Mouse (Mus musculus): ENCODE results near the gene Ube2v1. TPM values are rescaled to one million over a fixed set of nuclear protein-coding genes. Genes with fewer than 3 reads are reported as not detected.

Ube2v1 gene
- total RNA-seq, 2 experiments from 2014 or later = 45.1 to 86.3 TPM

DNA sequence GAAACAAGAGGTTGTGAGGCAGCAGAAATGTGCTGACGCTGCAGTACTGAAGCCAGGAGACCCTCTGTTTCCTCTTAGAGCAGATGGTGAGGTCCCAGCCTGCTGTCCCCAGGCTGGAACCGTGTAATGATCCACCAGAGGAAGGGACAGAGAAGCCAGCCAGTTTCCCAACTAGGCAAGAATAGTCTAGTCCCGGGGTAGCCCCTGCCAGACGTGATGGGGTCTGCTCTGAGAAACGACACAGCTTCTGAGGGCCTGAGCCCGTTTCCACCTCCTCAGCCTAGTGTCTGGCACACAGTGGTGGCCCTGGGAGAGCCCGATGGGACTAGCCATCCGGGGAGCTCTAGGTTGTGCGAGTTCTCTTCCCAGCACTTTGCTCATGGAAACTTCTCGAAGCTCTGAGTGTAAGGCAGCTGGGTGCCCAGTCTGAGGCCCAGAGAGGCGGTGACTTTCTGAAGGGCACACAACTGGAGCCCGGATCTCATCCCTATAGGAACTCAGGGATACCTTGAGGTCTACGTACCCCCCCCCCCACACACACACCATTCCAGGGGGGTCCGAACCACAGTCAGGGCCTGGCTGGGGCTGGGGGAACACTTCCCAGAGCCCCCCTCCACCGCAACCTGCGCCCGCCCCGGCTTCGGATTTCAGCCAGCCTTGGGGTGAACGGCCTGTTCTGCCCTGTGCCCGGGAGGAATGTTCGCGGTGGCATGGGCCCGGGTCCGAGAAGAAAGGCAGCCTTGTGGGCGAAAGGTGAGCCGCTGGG is 35.0 kb downstream of the Ube2v1 start:
- no peak for ATAC-seq (ENCODE audit: poor library complexity, severe bottlenecking)

DNA sequence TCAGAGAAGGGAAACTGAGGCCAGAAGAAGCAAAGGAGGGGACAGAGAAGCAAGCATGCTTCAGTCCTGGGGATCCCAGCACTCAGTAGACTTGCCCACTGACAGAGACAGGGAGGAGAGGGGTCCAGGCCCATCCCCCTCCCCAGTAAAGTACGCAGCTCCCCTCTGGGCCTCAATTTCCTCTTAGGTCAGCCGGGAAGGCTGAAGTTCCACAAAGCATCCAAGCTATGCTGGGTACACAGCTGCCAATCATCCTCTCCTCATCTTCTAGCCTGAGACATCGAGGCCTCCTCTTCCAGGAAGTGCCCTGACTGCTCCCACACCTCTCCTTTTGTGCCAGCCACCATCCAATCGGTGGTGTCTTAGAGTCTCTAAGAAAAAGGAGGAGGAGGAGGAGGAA is 35.6 kb downstream of the Ube2v1 start:
- ATAC-seq (ENCODE audit: poor library complexity, severe bottlenecking) = no peak

DNA sequence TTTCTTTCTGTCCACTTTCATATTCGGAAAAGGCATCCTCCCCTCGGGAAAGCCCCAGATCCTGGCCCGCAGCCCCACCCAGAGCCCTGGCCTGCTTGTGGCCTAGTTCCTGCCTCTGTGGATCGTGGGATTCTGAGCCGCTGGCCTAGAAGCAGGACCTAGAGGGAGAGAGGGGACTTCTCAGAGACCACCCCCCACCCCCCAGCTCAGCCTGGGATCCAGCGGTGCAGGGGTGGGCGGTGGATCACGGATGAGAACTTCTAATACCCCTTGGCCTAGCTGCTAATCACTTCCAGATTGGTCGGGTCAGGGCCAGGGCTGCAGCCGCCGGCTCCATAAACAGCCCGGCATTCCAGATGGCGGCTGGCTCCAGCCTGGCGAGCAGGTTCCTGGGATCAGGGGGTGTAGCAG is 36.1 kb downstream of the Ube2v1 start:
- ATAC-seq (ENCODE audit: poor library complexity, severe bottlenecking) = no peak

DNA sequence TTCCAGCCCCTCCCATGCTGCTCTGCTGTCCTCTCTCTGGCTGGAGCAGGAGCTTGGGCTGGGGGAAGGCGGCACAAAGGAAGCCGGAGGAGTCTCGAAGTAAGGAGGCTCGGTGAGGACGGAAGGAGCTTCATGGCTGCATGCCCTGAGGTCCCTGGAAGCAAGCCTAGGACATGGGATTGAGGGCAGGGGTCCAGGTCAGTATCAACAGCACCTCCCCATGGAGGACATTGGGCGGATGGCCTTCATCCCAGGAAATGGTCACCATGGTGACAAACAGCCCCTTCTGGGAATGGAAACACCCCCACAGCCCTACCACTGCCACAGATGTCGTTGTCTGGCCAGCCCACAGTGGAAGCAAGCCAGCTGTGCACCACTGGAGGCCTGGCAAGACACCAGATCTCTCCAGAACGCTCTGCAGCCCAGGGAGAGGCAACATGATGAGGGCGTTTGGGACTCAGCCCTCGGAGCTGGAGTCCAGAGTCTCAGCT is 37.4 kb downstream of the Ube2v1 start:
- ATAC-seq (ENCODE audit: poor library complexity, severe bottlenecking) = no peak

DNA sequence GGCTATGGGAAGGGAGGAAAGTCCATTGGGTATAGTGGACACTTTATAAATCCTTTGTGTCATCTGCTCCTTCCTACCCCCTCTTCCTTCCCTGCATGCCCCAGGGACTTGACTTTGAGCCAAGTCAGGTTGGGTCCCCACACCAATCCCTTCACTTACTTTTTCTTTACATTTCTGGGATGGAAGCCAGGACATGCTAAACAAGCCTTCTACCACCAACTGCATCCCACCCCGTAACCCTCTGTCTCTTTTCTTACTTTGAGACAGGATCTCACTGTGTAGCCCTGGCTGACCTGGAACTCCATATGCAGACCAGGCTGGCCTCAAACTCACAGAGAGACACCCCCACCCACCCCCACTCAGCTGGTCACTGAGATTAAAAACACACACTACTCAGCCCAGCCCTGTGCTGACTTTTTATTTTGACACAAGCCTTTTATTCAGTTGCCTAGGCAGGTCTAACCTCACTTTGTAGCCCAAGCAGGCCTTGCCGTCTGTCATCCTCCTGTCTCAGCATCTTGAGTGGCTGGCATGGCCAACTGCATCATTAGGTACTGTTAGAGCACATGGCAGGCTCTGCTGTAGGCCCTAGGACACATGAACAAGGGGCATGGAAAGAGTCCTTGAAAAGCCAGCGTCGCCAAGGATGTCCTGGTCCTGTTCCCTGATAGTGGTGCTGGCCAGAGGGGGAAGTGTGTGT is 38.2 kb downstream of the Ube2v1 start:
- ATAC-seq (ENCODE audit: poor library complexity, severe bottlenecking) = no peak

DNA sequence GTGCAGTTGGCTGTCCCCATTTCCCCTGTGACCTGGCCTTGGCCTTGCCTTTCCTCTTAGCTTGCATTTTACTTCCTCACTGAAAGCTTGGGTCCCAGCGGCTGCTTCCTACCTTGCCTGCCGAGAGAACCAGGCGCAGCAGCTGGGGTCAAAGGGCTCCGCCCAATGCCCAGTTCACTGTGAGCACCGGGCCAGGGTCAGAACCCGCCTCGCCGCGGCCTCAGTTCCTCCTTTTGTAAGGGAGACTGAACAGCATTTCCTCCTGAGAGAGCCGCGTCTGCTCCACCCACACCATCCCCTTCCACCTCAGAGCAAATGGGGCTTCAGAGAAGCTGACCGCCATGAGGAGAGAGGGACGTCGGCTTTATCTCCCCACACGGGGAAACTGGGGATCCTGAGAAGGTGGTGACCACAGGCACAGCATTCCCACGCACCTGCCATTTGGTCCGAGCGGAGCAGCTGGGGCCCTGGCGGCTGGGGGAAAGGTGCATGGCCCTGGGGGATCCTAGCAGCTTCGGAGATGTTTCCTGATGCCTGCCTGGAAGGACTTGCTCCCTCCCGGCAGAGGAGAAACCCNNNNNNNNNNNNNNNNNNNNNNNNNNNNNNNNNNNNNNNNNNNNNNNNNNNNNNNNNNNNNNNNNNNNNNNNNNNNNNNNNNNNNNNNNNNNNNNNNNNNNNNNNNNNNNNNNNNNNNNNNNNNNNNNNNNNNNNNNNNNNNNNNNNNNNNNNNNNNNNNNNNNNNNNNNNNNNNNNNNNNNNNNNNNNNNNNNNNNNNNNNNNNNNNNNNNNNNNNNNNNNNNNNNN is 42.9 kb downstream of the Ube2v1 start:
- ATAC-seq (ENCODE audit: poor library complexity, severe bottlenecking) = peak; percentile 68

DNA sequence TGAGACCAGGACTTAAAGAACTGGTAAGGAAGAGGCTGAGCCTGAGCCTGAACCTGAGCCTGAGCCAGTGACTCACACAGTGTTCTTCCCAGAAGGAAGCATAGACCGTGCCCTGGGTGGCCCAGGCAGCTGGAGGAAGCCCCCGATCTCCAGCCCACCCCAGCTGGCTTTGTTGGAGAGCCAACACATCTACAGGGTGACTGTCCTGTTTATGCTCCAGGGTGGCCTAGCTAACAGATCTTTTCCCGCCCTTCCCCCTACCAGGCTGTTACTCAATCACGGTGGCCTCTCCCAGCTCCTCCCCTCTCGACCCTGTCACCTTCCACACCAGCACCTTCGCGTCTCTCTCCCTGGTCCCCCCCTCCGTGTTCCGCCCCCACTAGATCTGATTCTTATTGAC is 44.9 kb downstream of the Ube2v1 start:
- ATAC-seq (ENCODE audit: poor library complexity, severe bottlenecking) = no peak

DNA sequence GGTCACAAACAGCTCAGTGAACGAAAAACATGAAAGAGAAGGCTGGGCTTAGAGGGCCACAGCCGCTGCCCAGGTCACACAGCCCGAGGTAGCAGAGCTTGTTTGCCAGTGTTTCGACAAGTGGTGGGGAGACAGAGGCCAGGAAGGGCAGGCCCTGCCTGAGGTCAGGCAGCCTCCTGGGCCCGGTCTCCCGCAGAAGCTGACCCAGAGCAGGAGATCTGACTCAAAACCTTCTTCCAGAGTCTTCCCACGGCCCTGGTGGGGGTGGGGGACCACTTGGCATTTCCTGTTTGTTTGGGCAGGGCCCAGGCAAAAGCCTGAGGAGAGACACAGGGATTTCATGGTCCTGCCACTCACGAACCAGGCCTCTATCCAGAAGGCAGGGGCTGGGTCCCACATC is 45.9 kb downstream of the Ube2v1 start:
- no peak for ATAC-seq (ENCODE audit: poor library complexity, severe bottlenecking)

DNA sequence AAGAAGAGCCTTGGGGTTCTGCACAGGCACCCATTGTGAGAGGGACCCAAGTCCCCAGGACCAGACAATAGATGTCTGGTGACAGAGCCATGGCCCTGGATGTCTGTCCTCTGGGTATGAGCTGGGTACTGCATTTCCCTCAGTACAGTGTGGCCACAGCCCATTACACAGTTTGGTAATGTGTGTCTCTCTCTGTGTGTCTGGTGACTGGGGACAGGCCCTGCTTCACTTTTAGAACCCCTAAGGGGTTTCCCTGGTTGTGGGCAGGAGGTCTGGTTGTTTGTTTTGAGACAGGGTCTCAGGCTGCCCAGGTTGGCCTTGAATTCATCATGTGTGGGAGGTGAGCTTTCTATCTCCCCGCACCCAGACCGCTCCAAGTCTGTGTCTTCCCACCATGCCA is 46.6 kb downstream of the Ube2v1 start:
- no peak for ATAC-seq (ENCODE audit: poor library complexity, severe bottlenecking)

DNA sequence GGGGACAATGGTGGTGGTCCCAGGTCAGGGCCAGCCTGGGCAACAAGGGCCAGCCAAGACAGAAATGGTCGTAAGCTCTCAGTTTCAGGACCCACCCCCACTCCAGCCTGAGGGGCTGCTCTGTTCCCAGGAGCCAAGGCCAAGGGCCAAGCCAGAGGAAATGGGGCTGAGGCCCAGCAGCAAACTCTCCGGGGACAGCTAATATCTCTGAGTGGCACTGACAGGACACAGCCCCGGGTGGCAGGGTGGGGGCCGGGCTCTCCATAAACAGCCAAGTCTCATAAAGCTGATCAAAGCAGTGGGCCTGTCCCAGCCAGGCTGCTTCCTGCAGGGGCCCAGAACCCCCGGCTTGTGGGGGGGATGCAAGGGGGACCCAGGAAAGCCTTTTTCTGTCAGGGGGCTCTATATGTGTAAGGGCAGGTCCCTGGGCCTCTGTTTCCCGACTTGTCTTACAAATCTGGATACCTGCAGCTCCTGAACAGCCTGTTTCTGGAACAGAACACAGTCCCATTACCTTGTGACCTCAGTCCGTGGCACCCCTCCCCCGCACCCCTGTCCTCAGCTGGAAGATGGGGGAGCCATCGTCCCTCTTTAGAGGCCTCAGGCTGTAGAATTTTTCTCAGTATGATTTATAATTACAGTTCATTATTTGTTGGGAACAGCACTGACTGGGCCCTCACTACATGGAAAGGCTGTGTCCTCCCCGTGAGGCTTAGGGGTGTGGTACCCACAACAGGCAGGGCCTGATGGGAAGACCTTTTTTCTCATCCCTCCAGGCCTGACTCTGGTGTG is 48.5 kb downstream of the Ube2v1 start:
- no peak for ATAC-seq (ENCODE audit: poor library complexity, severe bottlenecking)

DNA sequence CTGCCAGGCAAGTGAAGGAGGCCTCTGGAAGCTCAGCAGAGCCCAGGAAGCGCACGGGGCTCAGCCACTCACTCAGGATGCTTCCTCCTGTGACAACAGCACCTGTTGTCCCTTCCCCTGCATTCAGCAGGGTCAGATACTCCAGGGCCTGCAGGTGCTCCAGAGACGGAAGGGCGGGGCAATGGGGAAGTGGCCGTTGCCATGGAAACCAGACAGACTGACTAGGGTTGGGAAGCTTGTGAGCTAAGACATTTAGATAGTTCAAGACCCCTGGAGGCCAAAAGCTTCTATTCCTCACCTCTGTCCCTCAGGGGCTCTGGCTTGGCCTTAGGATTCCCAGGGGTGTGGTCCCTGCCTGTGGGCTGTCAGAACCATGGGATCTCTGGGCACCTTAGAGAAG is 53.4 kb downstream of the Ube2v1 start:
- ATAC-seq (ENCODE audit: poor library complexity, severe bottlenecking) = peak; percentile 85

DNA sequence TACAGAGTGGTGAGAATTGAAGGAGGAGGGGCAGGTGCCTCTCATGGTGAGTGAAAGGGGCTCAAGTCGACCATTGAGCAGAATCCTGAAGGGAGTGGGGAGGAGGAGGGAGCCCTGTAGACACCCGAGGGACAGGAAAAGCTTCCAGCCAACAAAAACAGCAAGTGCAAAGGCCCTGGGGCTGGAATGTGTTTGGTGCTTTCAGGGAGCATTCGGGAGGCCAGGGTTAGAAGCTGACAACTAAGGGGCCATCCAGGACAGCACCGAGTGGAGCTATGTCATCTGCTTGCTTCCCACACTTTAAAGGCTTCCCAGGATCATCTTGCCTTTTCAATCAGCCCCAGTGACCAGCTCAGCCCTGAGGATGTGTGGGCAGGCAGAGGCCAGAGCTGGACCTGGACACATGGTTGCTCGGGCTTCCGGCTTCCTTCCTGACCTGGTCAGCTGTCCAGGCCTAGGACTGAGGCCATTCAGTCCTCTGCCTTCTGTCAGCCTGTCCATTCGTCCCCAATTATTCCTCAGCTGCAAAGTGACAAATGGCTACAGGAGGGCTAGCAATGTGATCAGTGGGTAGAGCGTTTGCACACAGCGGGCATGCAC is 54.6 kb downstream of the Ube2v1 start:
- ATAC-seq (ENCODE audit: poor library complexity, severe bottlenecking) = no peak

DNA sequence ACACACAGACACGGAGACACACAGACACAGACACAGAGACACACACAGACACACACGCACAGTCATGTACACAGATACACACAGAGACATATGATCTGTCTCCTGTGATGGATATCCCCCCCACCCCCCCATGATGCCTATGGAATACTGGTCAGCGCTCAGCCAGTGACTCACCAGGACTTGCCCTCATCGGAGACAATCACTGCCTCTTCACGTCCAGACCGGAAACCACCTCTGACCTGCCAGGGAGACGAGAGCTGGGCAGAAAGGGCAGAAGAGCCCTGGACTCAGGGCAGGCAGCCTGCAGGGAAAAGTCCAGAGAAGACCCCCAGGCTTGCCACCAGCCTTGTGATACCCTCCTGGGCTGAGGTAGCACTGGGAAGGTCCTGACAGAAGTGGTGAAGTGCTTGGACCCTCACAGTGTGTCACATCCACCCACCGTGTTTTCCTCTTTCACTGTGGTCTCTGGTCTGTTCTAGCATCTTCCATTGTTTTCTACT is 55.7 kb downstream of the Ube2v1 start:
- no peak for ATAC-seq (ENCODE audit: poor library complexity, severe bottlenecking)

DNA sequence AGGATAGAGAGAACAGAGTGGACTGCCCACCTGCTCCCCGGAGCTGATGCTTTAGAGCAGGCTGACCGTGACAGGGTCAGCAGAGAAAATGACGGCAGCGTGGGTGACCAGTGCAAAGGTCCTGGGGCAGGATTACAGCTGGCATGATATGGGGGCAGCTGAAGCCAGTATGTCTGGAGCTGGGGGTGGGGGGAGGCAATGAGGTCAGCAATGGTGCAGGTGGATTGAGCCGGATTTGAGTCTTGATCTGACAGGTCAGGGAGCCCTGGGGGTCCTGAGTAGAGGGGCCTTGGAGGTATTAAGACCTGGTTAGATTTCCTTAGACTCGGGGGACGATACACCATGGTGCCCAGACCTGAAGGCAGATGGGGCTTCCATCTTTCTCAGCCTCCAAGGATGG is 56.3 kb downstream of the Ube2v1 start:
- ATAC-seq (ENCODE audit: poor library complexity, severe bottlenecking) = no peak

DNA sequence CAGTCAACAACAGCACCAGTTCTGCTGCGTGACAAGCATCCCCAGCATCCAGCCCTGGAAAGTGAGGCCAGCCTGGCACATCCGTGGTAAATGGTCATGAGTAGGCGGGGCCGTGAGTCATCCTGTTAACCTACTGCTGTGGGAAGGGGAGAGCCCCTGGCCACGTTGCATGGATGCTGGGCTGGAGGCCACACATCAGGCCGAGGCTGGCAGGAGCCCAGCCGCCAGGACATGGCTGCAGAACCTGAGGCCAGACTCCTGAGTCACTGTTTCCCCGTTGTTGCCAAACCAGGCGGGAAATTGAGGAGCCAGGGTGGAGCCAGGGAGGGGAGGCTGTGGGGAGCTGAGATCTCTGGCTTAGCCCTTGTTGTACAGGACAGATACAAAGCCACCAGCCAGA is 57.1 kb downstream of the Ube2v1 start:
- ATAC-seq (ENCODE audit: poor library complexity, severe bottlenecking) = no peak

DNA sequence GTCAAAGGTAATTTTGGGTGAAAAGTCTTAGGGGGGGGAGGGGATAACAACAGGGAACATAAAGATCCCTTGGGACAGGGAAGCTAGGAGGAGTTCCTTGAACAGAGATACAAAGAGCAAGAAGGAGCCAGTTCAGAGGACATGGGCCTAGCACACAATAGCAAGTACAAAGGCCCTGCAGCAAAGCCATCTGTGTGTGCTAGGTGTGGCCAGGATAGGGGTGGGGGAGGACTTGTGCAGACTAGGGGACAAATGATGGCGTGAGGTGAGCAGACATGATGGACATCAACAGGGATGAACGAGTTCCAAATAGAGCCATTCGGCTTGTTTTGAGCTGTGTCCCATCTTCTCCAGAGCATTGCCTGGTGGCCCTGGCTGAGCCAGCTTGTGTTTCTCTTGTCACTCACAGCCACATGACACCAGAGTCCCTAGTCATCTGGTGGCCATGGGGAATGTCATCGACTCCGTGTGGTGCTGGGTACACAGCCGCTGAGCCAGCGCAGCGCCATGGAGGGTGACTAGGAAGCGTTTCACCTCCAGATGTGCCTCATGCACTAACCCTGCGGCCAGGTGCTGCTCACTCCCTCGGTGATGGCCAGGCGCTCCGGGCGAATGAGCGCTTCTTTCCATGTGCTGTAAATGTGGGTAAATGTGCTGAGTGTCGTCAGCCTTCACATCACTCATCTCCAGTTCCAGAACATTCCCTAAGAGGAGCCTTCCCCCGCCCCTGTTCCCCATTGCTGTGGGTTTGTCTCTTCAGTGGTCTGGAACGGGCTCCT is 60.3 kb downstream of the Ube2v1 start:
- no peak for ATAC-seq (ENCODE audit: poor library complexity, severe bottlenecking)

DNA sequence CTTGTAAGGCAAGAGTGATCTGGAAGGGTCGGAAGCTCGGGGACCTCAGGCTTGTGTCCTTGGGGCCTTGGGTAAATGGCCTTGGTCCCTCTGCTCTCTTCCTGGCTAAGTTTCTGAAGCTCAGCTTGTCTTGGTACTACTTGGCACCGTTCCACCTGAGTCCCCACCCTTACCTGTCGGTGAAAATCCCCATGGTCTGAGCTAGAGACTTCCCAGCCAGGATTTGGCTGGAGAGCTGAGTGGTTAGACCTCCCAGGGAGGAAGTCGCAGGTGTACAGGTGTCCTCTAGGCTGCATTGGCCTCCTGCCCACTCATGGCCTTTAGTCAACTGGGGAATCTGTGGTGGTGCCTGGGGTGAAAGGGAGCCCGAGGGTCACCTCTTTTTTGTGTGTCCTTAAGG is 61.1 kb downstream of the Ube2v1 start:
- ATAC-seq (ENCODE audit: poor library complexity, severe bottlenecking) = no peak

DNA sequence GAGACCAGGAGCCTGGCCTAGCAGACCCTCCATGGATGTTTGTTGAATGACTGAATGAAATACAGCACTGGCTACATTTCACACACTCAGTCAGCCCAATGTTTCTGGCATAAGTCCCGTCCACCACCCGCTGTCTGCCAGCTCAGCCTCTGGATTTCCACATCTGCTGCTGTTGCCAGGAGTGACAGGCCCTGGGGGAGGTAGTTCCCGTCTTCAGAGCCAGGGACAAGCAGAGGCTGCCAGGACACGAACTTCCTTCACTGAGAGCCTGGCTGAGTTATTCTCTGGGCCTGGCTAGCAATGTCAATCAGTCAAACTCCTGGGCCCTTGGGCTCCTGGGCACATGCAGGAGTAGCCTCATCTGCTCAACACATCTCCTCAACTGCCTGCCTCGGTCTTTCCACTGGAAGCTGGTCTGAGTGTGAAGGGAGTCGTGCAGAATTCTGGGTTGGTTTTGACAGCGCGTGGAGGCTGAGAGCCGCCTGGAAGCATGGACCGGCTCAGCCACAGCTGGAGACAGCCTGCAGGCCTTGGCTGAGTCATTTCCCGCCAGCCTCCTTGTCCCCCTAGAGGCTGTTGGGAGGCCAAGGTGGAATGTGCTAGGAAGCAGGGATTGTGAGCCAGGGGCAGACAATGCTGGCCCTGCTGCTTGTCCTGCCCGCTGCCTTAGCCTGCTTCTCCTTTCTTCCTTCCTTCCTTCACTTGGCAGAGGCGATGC is 61.8 kb downstream of the Ube2v1 start:
- peak; percentile 66 for ATAC-seq (ENCODE audit: poor library complexity, severe bottlenecking)

DNA sequence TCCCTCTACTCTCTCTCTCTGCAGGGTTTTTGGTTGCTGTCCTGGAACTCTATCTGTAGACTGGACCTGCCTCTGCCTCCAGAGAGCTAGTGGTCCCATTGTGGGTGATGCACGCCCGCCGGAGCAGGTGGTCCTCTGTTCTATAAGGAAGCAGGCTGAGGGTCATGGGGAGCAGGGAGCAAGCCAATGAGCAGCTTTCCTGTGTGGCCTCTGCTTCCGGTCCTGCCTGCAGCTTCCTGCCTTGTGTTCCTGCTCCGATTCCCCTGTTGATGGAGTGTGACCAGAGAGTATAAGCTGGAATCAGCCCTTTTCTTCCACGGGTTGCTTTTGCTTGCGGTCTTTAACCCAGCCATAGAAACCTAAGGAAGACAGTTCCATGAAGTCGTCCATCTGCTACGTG is 63.8 kb downstream of the Ube2v1 start:
- ATAC-seq (ENCODE audit: poor library complexity, severe bottlenecking) = no peak

Data from megakaryocyte, adult 5-6 weeks (primary cell).